In the genomic region with DNA sequence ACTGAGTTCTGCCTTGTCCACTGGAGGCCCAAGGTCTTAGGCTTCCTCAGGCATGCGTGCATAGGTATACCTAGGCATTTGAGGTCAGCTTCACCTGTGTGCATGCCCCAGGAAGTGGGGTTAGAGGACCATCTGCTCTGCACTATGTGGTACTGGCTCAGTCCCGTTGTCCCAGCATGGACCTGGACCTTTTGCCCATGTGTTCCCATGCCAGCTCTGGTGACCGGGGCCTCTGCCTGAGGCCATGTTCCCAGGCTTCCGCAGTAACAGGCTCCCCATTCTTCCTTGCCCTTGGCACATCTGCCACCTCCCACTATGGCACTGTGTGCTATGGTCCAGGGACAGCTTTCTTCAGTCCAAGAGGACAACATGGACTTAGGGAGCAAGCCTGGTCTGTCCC, we compare ENCODE assay signal across 17 mouse cellular contexts. TPM values are rescaled to one million over a fixed set of nuclear protein-coding genes. Genes with fewer than 3 reads are reported as not detected.
DNase-seq lines count a peak whose midpoint lies in the region; ATAC-seq and TF ChIP-seq lines count a peak whose summit lies in the region.
"Had no signal": no experiment of that assay in that cellular context is flagged by ENCODE, and none has a peak within 500 bp of the region (broad histone marks: within the 10 kb centered on the region; RNA-seq: fewer than 3 reads in every experiment).

No protein-coding gene starts in this region.

- peak; percentile 41; the same call in 1 of the 2 replicates for ATAC-seq in stomach, embryonic 16.5 days (ENCODE audit: insufficient read depth, low FRiP score)
- ATAC-seq in stomach, postnatal 0 days (ENCODE audit: low FRiP score, low TSS enrichment) = no peak
- ATAC-seq: forebrain, embryonic 15.5 days; liver, postnatal 0 days; midbrain, embryonic 15.5 days had no signal

- no peak overlapping the region for H3K4me3 ChIP-seq in stomach, embryonic 16.5 days (replicated peaks; ENCODE audit: low read length)
- H3K4me3 ChIP-seq in stomach, postnatal 0 days (ENCODE audit: low read depth, low read length) = no peak overlapping the region
- H3K4me3 ChIP-seq: erythroblast, embryonic 14.5 days; forebrain, embryonic 15.5 days; heart, embryonic 10.5 days; limb, embryonic 15.5 days; midbrain, embryonic 15.5 days had no signal

- no peak overlapping the region for H3K9ac ChIP-seq in stomach, embryonic 16.5 days (ENCODE audit: low read length)
- H3K9ac ChIP-seq in stomach, postnatal 0 days (ENCODE audit: low read length) = no peak overlapping the region
- H3K9ac ChIP-seq: forebrain, embryonic 15.5 days; limb, embryonic 15.5 days; liver, postnatal 0 days; midbrain, embryonic 15.5 days had no signal

- no peak for TF ChIP-seq CTCF in stomach, postnatal 0 days (IDR thresholded peaks at IDR 0.05; ENCODE audit: low read depth)

- no peak overlapping the region for H3K27ac ChIP-seq in stomach, embryonic 16.5 days (ENCODE audit: low read length)
- no peak overlapping the region for H3K27ac ChIP-seq in stomach, postnatal 0 days (replicated peaks)
- H3K27ac ChIP-seq: forebrain, embryonic 15.5 days; limb, embryonic 15.5 days; midbrain, embryonic 15.5 days had no signal

- no peak overlapping the region for H3K4me2 ChIP-seq in stomach, embryonic 16.5 days (ENCODE audit: low read depth, low read length)
- no peak overlapping the region for H3K4me2 ChIP-seq in stomach, postnatal 0 days (replicated peaks; ENCODE audit: low read depth)
- H3K4me2 ChIP-seq: forebrain, embryonic 15.5 days; limb, embryonic 15.5 days; midbrain, embryonic 15.5 days had no signal

- peak; percentile 35 for DNase-seq in layer of hippocampus, adult 11-12 months (ENCODE audit: low spot score)
- no peak for DNase-seq in layer of hippocampus, postnatal 25 days (ENCODE audit: extremely low spot score in 1 of 2, low spot score in 1 of 2)
- no peak for DNase-seq in stomach, postnatal 0 days (ENCODE audit: low spot score)
- peak; percentile 97 for DNase-seq in cerebellum, adult 9-11 months
- no peak for DNase-seq in c-Kit-positive CD71-positive TER-119-positive erythroid progenitor cells, embryonic 14.5 days (ENCODE audit: low spot score)
- no peak for DNase-seq in MN1 (ENCODE audit: low spot score)
- DNase-seq: adrenal gland, adult 8-10 months; gastrocnemius, postnatal 10 days; kidney, adult 9 months; liver, postnatal 0 days; thymus, postnatal 36 days had no signal

- no peaks in the 10 kb centered on the region for H3K9me3 ChIP-seq in stomach, embryonic 16.5 days (replicated peaks; ENCODE audit: control insufficient read depth, low read length)
- no peaks in the 10 kb centered on the region for H3K9me3 ChIP-seq in stomach, postnatal 0 days (ENCODE audit: control insufficient read depth, low read length)
- H3K9me3 ChIP-seq: forebrain, embryonic 15.5 days; heart, embryonic 10.5 days; limb, embryonic 15.5 days; midbrain, embryonic 15.5 days had no signal

- H3K27me3 ChIP-seq in stomach, embryonic 16.5 days (ENCODE audit: control insufficient read depth, insufficient read depth, low read length) = no peaks in the 10 kb centered on the region
- H3K27me3 ChIP-seq in stomach, postnatal 0 days (ENCODE audit: control insufficient read depth, insufficient read depth, low read length) = no peaks in the 10 kb centered on the region
- H3K27me3 ChIP-seq: forebrain, embryonic 15.5 days; limb, embryonic 15.5 days; midbrain, embryonic 15.5 days had no signal

- WGBS in stomach, embryonic 16.5 days = 90% methylated on average over 4 of the region's 4 CpGs
- 87% methylated on average over 4 of the region's 4 CpGs for WGBS in stomach, postnatal 0 days

- H3K4me1 ChIP-seq in stomach, embryonic 16.5 days (ENCODE audit: control insufficient read depth, insufficient read depth, low read length) = no peaks in the 10 kb centered on the region; the same call in 1 of the 2 replicates
- no peaks in the 10 kb centered on the region for H3K4me1 ChIP-seq in stomach, postnatal 0 days (replicated peaks; ENCODE audit: control insufficient read depth, insufficient read depth)
- H3K4me1 ChIP-seq: forebrain, embryonic 15.5 days; midbrain, embryonic 15.5 days had no signal

- TF ChIP-seq EP300 in stomach, postnatal 0 days (optimal IDR thresholded peaks at IDR 0.05) = no peak

- H3K36me3 ChIP-seq in stomach, embryonic 16.5 days (ENCODE audit: control insufficient read depth, insufficient read depth, low read length) = no peaks in the 10 kb centered on the region
- H3K36me3 ChIP-seq in stomach, postnatal 0 days (ENCODE audit: control insufficient read depth, insufficient read depth, low read length) = no peaks in the 10 kb centered on the region
- H3K36me3 ChIP-seq: forebrain, embryonic 15.5 days; limb, embryonic 15.5 days; midbrain, embryonic 15.5 days had no signal

RNA-seq across cellular contexts. Expression of a gene that starts 36.1 kb away (rescaled TPM):
- 10 to 100 TPM; 55.9 to 57.1 TPM for total RNA-seq in layer of hippocampus, postnatal 25 days (2021)
- 7.0 and 7.9 TPM in 2 replicates for polyA plus RNA-seq in stomach, embryonic 16.5 days (2015; fragmentation: Nextera tagmentation; extraction: Ambion mirVana)
- polyA plus RNA-seq in stomach, postnatal 0 days (2015; fragmentation: Nextera tagmentation; extraction: Ambion mirVana) = 2.5 and 3.2 TPM in 2 replicates
- polyA plus RNA-seq: erythroblast, embryonic 14.5 days had no signal

Comparison
In these comparisons a context has a peak if more than half of its experiments do, and no peak if none do; other contexts are left out.
1. DNase-seq: peak in layer of hippocampus, adult 11-12 months (single experiment) and cerebellum, adult 9-11 months (single experiment); none in layer of hippocampus, postnatal 25 days (0 of 2), stomach, postnatal 0 days (single experiment), c-Kit-positive CD71-positive TER-119-positive erythroid progenitor cells, embryonic 14.5 days (single experiment) and MN1 (single experiment).